Mouse (Mus musculus): ENCODE measurements around the gene Arhgef28.
"Not testable (repeated sequence)": the region's sequence is repeated elsewhere in the genome, so short reads cannot be mapped to it uniquely, and the experiment has no call there.

Arhgef28 gene

GRCm38 (mm10) chr13:98125666-98126065, 80.6 kb downstream of the Arhgef28 start:
- no peak for DNase-seq (ENCODE audit: extremely low spot score, low read depth, low spot score)

DNA sequence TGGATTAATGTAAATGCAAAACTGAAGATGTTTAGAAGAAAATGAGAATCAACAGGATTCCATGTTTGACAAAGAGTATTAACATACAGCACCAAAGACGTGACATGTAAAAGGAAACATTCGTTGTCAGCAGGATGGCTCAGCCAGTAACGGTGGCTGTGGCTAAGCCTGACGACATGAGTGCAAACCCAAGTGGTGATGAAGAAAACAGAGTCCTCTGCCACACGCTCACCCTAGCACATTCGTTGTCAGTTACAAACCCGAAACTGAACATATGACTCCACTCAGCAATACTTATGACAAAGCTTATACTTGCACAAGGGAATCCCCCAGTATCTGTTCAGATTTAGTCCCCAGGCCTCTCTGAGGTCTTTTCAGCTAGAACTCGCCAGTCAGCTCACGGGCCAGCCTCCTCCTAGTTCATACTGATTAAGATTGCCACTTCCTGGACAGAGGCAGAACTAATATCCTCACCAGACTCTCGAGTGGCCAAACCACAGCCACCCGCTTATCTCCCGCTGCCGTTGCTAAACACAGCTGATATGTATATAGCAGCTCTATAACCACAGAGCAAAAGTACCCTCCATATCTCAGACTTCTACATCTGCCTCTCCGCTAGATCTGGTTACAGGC, 82.0 kb downstream of the Arhgef28 start:
- no peak for DNase-seq (ENCODE audit: extremely low spot score, low read depth, low spot score)

DNA sequence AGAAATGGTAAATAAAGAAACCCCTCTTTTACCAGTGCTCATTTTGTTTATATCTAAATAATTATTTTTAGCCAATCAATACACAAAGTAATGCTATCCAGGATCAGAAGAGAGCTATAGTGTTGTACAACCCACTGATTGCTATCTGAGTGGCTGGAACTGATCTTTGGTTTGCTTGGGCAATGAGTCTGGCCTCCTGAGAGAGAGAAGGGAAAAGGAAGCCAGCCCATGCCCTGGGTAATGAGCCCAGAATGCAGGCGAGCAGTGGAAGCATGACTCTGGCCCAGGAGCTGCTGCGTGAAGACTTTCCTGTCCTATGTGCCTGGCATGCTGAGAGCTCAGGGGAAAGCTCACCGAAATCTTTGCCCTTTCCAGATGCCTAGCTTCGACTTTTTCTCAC, 83.5 kb downstream of the Arhgef28 start:
- no peak for DNase-seq (ENCODE audit: extremely low spot score, low read depth, low spot score)

DNA sequence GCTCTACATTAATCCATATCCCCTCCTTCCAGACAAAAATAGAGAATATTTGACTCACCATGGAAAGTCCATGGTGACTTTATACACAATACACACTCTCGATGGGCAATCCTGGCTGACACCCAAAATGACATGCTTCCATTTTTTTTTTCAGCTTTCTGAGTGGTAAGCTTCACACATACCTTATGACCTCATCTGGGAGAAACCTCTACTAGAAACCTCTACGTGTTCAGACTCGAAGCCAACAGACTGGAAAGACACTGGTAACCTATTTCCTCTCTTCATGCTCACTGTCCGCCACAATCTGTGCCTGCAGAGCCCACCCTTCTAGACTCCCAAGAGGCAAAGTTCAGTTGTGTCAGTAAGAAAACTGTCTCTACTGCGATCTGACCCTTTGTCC, 84.2 kb downstream of the Arhgef28 start:
- DNase-seq (ENCODE audit: extremely low spot score, low read depth, low spot score): no peak

- DNase-seq (ENCODE audit: extremely low spot score, low read depth, low spot score): no peak
These were observed 85.1 kb downstream of the Arhgef28 start for GRCm38 (mm10) chr13:98121124-98121470.

- no peak for DNase-seq (ENCODE audit: extremely low spot score, low read depth, low spot score)
These were observed 85.7 kb downstream of the Arhgef28 start for GRCm38 (mm10) chr13:98120356-98121123.

GRCm38 (mm10) chr13:98118291-98118690, 87.9 kb downstream of the Arhgef28 start:
- no peak for DNase-seq (ENCODE audit: extremely low spot score, low read depth, low spot score)

DNA sequence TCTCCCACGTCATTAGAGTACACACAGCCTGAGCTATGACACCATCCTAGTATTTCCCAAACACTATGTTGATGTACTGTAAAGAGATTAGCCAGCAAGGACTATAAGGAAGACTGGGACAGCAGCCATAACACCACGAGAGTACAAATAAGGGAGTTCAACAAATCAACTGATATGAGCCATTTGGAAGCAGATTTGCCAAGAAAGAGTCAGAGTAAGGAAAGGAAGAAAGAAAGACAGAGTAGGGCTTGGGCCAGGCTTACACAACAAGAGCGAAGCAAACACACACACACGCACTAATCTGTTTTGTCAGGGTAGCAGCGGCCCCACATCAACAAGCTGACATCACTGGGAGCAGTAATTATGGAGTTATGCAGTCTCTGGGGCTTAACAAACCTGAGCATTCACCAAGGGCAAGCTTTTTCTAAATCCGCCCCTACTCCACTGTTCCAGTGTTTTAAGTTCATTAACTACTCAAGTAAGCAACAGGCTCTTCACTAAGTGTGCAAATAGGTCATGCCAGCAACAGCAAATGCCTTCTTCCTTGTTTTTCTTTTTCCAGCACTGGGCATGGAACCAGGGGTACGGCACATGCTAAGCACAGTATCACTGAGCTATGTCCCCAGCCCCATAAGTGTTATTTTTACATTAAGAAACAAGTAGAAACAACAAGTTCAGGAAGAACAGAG, 88.5 kb downstream of the Arhgef28 start:
- no peak for DNase-seq (ENCODE audit: extremely low spot score, low read depth, low spot score)

DNA sequence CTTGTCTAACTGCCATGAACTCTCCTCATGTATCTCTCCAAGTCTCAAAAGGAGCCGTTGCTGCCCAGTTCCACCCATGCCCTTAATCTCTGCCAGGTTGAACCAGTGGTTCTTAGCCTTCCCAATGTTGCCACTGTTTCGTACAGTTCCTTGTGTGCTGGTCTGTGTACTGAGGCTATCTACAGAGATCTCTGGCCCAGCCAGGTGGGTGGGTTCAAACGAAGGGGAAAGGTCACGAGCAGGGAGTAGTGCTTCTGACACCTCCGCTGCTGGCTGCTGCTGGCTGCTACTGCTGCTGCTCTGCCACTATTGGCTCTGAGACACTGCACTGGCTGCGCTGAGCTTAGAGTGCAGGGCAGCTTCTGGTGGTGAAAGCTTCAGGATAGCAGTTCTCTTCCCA, 90.6 kb downstream of the Arhgef28 start:
- DNase-seq (ENCODE audit: extremely low spot score, low read depth, low spot score): no peak

- no peak for DNase-seq (ENCODE audit: extremely low spot score, low read depth, low spot score)
These were observed 91.2 kb downstream of the Arhgef28 start for GRCm38 (mm10) chr13:98115051-98115450.

DNA sequence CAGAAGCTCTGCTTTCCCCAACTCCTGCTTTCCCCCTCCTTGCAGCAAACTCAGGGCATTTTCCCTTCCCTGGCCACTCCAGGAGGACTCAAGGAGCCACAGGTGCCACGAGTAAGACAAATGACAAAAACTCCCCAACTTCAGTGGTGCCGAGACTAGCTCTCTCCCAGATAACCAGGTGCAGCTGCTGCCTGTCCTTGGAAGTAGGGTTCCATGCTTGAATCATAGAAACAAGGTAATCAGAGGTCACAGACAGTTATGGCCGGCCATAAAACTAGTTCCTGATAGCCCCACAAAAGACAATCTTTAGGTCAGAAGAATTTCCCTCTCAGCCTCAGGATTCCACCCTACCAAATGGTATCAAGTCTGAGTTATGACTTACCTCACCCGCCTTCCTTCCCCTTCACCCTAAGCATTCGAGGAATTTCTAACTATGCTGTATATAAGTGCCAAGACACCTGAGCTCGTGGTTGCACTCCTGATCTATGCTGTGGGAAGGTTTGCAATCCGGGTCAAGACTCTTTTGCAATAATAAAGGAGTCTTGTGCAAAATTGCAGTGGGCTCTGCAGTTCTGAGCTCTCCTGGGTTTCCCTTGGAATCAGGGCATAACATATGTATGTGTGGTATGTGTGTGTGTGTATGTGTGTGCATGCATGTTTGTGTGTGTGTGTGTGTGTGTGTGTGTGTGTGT, 93.3 kb downstream of the Arhgef28 start:
- DNase-seq (ENCODE audit: extremely low spot score, low read depth, low spot score): no peak

DNA sequence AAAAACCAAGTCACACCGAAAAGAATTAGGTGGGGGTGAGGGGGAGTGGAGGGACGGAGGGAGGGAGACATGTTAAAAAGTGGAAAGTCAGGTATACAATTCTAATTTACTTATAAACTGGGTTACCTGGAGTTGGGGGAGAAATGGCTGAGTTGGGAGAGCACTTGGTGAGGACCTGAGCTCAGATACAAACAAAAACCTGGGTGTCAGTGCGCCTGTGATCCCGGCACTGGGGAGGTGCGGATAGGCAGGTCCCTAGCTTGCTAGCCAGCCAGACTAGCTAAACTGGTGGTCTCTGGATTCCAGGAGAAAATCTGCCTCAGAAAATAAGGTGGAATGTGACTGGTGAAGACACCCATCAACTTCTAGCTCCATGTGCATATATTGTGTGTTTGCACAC, 94.7 kb downstream of the Arhgef28 start:
- DNase-seq (ENCODE audit: extremely low spot score, low read depth, low spot score): no peak

DNA sequence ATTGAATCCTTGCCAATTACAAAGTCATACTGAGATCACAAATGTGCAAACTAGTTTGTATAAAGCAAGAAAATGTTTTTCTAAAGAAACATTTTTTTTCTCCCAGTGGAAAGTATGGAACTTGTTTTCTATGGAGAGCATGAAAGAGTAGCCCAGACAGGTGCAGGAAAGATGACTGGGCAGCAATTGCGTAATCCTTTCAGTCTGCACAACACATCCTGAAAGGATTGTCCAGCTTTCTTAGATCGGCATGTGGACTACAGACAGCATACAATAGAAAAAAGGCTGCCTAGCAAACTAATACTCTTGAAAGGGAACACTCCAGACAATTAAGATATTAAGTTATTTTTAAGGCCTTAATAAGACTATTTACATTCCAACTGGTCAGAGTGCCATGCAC, 95.2 kb downstream of the Arhgef28 start:
- no peak for DNase-seq (ENCODE audit: extremely low spot score, low read depth, low spot score)

DNA sequence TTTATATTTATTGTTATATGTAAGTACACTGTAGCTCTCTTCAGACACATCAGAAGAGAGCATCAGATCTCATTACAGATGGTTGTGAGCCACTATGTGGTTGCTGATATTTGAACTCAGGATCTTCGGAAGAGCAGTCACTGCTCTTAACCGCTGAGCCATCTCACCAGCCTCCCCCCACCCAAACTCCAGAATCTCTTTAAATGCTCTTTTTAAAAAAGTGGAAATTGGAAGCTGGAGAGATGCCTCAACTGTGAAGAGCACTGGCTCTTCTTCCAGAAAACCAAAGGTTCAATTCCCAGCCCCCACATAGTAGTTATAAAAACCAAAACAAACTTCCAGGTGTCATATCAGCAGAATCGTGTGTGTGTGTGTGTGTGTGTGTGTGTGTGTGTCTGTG, 97.8 kb downstream of the Arhgef28 start:
- not testable (repeated sequence) for DNase-seq (ENCODE audit: extremely low spot score, low read depth, low spot score)

DNA sequence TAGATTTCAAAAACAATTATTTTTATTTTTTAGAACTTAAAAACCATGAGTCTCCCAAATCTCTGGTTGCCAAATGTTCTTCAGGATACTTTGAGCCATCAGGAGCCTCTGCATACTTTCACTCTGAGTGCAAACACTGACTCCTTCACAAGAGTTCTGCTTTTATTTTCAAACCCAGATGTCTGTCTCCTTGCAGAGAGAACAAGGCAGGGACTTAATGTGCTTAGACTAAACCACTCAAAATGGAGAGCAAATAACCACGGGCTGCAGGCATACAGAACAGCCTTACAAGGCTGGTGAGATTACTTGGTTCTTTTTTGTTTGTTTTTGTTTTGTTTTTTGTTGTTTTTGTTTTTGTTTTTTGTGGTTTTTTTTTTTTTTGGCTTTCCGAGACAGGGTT, 98.6 kb downstream of the Arhgef28 start:
- no peak for DNase-seq (ENCODE audit: extremely low spot score, low read depth, low spot score)

DNA sequence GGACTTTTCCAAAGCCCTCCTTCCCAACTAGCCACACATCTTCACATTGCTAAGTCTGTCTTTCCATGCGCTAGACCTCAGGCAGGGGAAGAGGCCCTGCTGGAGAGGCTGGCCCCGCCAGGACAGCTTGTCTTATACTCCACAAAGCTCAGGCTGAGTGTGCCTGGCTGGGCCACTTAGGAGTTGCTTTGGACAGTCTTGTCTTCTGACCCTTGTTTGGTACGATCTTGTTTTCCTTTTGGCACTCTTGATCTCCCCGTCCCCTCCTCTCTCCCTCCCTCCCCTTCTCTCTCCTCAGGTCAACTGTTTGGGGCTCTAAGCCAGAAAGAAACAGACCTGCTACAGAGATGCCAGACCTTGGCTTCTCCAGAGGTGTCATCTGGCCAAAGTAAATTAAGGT, 110.3 kb downstream of the Arhgef28 start:
- DNase-seq (ENCODE audit: extremely low spot score, low read depth, low spot score): no peak

- no peak for DNase-seq (ENCODE audit: extremely low spot score, low read depth, low spot score)
These were observed 111.9 kb downstream of the Arhgef28 start for GRCm38 (mm10) chr13:98094332-98094731.

DNA sequence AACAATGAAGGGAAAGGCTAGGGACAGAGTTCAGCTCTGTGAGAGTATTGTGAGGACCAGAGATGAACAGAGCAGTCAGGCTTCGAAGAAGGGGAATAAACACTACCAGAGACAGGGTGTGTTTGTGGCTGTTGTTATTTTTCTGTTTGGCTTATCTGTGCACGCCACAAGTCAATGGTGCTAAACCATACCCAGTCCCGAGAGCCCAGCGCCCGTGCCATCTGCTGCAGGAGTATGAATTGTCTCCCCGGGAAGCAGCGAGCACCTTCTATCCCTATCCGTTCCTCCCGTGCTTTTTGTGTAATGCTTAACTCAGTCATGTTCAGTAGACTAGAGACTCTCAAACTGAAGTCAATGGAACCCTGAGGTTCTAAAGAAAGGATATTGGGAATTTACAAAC, 112.8 kb downstream of the Arhgef28 start:
- DNase-seq (ENCODE audit: extremely low spot score, low read depth, low spot score): no peak

DNA sequence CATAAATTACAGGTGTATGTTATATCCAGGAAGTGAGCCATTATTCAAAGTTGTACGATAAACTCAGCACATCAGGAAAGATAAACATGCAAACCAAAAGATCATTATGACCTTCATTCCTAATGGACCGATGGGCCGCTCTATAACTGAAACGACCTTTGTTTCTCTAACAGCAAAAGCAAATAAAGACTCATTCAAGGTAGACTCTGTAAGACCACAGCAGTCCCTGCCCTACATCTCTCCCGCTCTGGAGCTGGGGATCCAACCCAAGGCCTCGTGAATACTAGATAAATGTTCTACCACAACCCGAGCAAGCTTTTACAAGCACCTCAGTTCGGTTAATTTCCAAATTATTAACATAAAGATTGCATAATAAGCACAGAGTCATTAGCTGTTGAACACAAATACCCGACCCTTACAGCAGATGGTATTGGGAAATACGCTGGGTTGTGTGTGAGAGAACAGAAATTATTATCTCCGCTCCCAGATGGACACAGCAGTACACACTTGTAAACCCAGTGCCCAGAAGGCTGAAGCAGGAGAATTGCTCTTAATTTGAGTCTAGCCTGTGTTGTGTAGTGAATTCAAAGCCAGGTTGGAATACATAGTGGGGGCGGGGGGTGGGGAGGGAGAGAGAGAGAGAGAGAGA, 113.8 kb downstream of the Arhgef28 start:
- no peak for DNase-seq (ENCODE audit: extremely low spot score, low read depth, low spot score)

GRCm38 (mm10) chr13:98079640-98080039, 126.6 kb downstream of the Arhgef28 start:
- no peak for DNase-seq (ENCODE audit: extremely low spot score, low read depth, low spot score)

DNA sequence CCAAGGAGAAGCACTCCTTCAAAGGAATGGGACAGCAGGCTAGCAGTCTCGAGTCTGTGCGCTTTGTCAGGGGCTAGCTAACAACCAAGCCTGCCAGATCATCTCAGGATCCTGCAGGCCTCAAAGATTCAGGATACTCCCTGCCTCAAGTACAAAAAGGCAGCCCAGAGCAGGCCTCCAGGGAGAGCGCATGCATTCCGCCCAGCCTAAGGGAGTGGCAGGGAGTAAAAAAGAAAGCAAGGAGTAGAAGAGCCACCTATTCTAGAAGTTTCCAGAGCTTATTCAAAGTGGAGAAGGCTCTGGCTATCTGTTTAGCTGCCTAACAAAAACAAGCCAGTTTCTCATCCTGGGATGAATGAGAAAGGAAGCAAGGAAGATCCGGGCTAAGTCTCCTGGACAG, 128.0 kb downstream of the Arhgef28 start:
- no peak for DNase-seq (ENCODE audit: extremely low spot score, low read depth, low spot score)
